Mouse (Mus musculus): ENCODE data around the gene Bcl11a.

- TF ChIP-seq CTCF (IDR thresholded peaks at IDR 0.05; ENCODE audit: low read depth, low read length) (no peak), GATA1 (IDR thresholded peaks at IDR 0.05; ENCODE audit: borderline replicate concordance, low read length) (no peak), GATA2 (IDR thresholded peaks at IDR 0.05; ENCODE audit: borderline replicate concordance, low read depth, low read length) (no peak), TAL1 (conservative IDR thresholded peaks at IDR 0.05; ENCODE audit: low read depth, low read length) (no peak), POLR2AphosphoS5 (IDR thresholded peaks at IDR 0.05; ENCODE audit: insufficient replicate concordance, low read depth, low read length) (no peak)
Measured at GRCm38 (mm10) chr11:24144159-24144946, 66.5 kb downstream of the Bcl11a start.

Data from G1E (cell line).